Mouse (Mus musculus): ENCODE data around the gene Nkapl. TPM values are rescaled to one million over a fixed set of nuclear protein-coding genes. Genes with fewer than 3 reads are reported as not detected.
"Not testable (repeated sequence)": the region's sequence is repeated elsewhere in the genome, so short reads cannot be mapped to it uniquely, and the experiment has no call there.

Gene Nkapl
- polyA plus RNA-seq (2014; fragmentation: Nextera tagmentation; extraction: Ambion mirVana): 2.5 and 3.4 TPM in 2 replicates

- peaks cover 2% of the 10 kb centered on the region; the same call in 1 of the 2 replicates for H3K27me3 ChIP-seq (ENCODE audit: control insufficient read depth, insufficient read depth, low read length)
- 2% methylated on average over 53 of the region's 54 CpGs for WGBS
These were observed at the start of gene Nkapl for GRCm38 (mm10) chr13:21468061-21469019. Gene Nkapl, minus strand, starts transcription at chr13:21468509.

DNA sequence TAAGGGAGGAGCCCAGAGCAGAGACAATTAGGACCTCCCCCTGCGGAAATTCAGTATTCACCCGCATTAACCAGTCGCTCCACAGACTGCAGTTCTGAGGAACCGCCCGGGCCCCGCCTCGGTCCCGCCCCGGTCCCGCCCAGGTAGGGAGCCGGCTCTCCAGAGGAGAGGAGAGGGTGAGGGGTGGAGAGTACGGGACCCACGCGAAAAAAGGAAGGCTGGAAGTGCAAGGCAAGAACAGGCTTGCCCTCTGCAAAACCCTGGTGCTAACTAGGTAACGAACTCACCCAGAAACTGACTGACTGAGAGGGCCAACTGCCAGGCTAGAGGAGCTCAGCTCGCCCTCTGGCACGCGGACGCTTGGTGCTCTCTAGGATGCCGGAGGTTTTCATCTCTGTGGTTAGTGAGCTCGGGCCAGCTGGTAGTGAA is 37.9 kb upstream of the Nkapl start:
- ATAC-seq (ENCODE audit: low FRiP score): peak; percentile 98
- DNase-seq (ENCODE audit: low spot score): peak; percentile 85
- peak overlapping the region; percentile 35 for H3K4me2 ChIP-seq (replicated peaks; ENCODE audit: low read depth, low read length)
- peak overlapping the region; percentile 68 for H3K4me3 ChIP-seq (ENCODE audit: low read depth, low read length)
- H3K27me3 ChIP-seq (ENCODE audit: control insufficient read depth, insufficient read depth, low read length): no peaks in the 10 kb centered on the region
- no peaks in the 10 kb centered on the region for H3K4me1 ChIP-seq (replicated peaks; ENCODE audit: control insufficient read depth, insufficient read depth, low read length)
- H3K36me3 ChIP-seq (ENCODE audit: control insufficient read depth, insufficient read depth, low read length): no peaks in the 10 kb centered on the region
- no peaks in the 10 kb centered on the region for H3K9me3 ChIP-seq (ENCODE audit: control insufficient read depth, low read length)
- H3K9ac ChIP-seq (ENCODE audit: low read depth, low read length): peak overlapping the region; percentile 73
- H3K27ac ChIP-seq (ENCODE audit: low read depth, low read length): peak overlapping the region; percentile 60; the same call in 1 of the 2 replicates
- under 1% methylated on average over 20 of the region's 21 CpGs for WGBS

More at GRCm38 (mm10) chr13:21468061-21469019, at the start of gene Nkapl:
- ATAC-seq (ENCODE audit: low FRiP score) (peak; percentile 99), DNase-seq (ENCODE audit: low spot score) (peak; percentile 91)
- Histone ChIP-seq H3K9ac (ENCODE audit: low read depth, low read length) (peak within 1 kb of the TSS; percentile 59), H3K36me3 (ENCODE audit: control insufficient read depth, insufficient read depth, low read length) (no peaks in the 10 kb centered on the region), H3K4me3 (ENCODE audit: low read depth, low read length) (peak within 1 kb of the TSS; percentile 47), H3K4me2 (replicated peaks; ENCODE audit: low read depth, low read length) (peak within 1 kb of the TSS; percentile 68), H3K27ac (ENCODE audit: low read depth, low read length) (peak within 1 kb of the TSS; percentile 27; the same call in 1 of the 2 replicates), H3K4me1 (replicated peaks; ENCODE audit: control insufficient read depth, insufficient read depth, low read length) (no peaks in the 10 kb centered on the region), H3K9me3 (ENCODE audit: control insufficient read depth, low read length) (no peaks in the 10 kb centered on the region)

GRCm38 (mm10) chr13:21502296-21502695 is 34.0 kb upstream of the Nkapl start:
- Histone ChIP-seq H3K9me3 (ENCODE audit: control insufficient read depth, low read length) (no peaks in the 10 kb centered on the region), H3K9ac (ENCODE audit: low read depth, low read length) (no peak overlapping the region), H3K4me1 (replicated peaks; ENCODE audit: control insufficient read depth, insufficient read depth, low read length) (no peaks in the 10 kb centered on the region), H3K27me3 (ENCODE audit: control insufficient read depth, insufficient read depth, low read length) (no peaks in the 10 kb centered on the region), H3K4me3 (ENCODE audit: low read depth, low read length) (no peak overlapping the region), H3K27ac (ENCODE audit: low read depth, low read length) (no peak overlapping the region), H3K36me3 (ENCODE audit: control insufficient read depth, insufficient read depth, low read length) (no peaks in the 10 kb centered on the region), H3K4me2 (replicated peaks; ENCODE audit: low read depth, low read length) (no peak overlapping the region)
- ATAC-seq (ENCODE audit: low FRiP score) (no peak), DNase-seq (ENCODE audit: low spot score) (no peak)
- 82% methylated on average over 5 of the region's 5 CpGs for WGBS

- 90% methylated on average over 14 of the region's 17 CpGs for WGBS
- DNase-seq (ENCODE audit: low spot score); H3K36me3 ChIP-seq (ENCODE audit: control insufficient read depth, insufficient read depth, low read length); ATAC-seq (ENCODE audit: low FRiP score); H3K9ac ChIP-seq (ENCODE audit: low read depth, low read length); H3K9me3 ChIP-seq (ENCODE audit: control insufficient read depth, low read length); H3K27ac ChIP-seq (ENCODE audit: low read depth, low read length); H3K4me1 ChIP-seq (replicated peaks; ENCODE audit: control insufficient read depth, insufficient read depth, low read length); H3K27me3 ChIP-seq (ENCODE audit: control insufficient read depth, insufficient read depth, low read length); H3K4me2 ChIP-seq (replicated peaks; ENCODE audit: low read depth, low read length); H3K4me3 ChIP-seq (ENCODE audit: low read depth, low read length): not testable (repeated sequence)
These were observed 32.9 kb upstream of the Nkapl start, which contains the start of gene Gm11273 for GRCm38 (mm10) chr13:21501182-21501581. Gene Gm11273, minus strand, starts transcription at chr13:21501418.

- Histone ChIP-seq H3K4me2 (replicated peaks; ENCODE audit: low read depth, low read length) (no peak within 1 kb of the TSS), H3K36me3 (ENCODE audit: control insufficient read depth, insufficient read depth, low read length) (no peaks in the 10 kb centered on the region), H3K27ac (ENCODE audit: low read depth, low read length) (no peak within 1 kb of the TSS), H3K9me3 (ENCODE audit: control insufficient read depth, low read length) (no peaks in the 10 kb centered on the region), H3K4me3 (ENCODE audit: low read depth, low read length) (no peak within 1 kb of the TSS), H3K27me3 (ENCODE audit: control insufficient read depth, insufficient read depth, low read length) (no peaks in the 10 kb centered on the region), H3K9ac (ENCODE audit: low read depth, low read length) (no peak within 1 kb of the TSS), H3K4me1 (replicated peaks; ENCODE audit: control insufficient read depth, insufficient read depth, low read length) (no peaks in the 10 kb centered on the region)
- DNase-seq (ENCODE audit: low spot score) (no peak), ATAC-seq (ENCODE audit: low FRiP score) (no peak)
- 92% methylated on average over 21 of the region's 21 CpGs for WGBS
These were observed 26.8 kb upstream of the Nkapl start, which contains the start of gene AK157302 for GRCm38 (mm10) chr13:21495080-21495479. Gene AK157302, plus strand, starts transcription at chr13:21495223.

DNA sequence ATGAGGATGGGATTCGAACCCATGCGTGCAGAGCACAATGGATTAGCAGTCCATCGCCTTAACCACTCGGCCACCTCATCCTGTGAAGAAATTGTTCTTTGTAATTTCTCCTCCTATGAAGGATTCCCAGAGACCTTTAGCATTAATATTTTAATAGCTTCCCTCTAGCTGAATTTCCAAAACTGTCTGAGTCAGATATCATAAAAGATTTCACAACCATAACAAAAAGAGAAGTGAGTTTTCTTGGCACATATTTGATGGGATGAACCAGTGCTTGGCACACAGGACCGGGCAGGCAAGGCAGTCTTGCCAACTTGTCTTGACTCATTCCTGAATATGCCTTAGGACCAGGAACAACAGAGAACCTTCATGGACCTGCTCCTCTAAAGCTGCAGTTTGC is 24.5 kb upstream of the Nkapl start:
- no peaks in the 10 kb centered on the region for H3K9me3 ChIP-seq (ENCODE audit: control insufficient read depth, low read length)
- H3K4me2 ChIP-seq (replicated peaks; ENCODE audit: low read depth, low read length): no peak overlapping the region
- no peak overlapping the region for H3K4me3 ChIP-seq (ENCODE audit: low read depth, low read length)
- H3K27me3 ChIP-seq (ENCODE audit: control insufficient read depth, insufficient read depth, low read length): no peaks in the 10 kb centered on the region
- H3K27ac ChIP-seq (ENCODE audit: low read depth, low read length): no peak overlapping the region
- no peak for DNase-seq (ENCODE audit: low spot score)
- no peak for ATAC-seq (ENCODE audit: low FRiP score)
- 94% methylated on average over 5 of the region's 5 CpGs for WGBS
- H3K4me1 ChIP-seq (replicated peaks; ENCODE audit: control insufficient read depth, insufficient read depth, low read length): no peaks in the 10 kb centered on the region
- no peak overlapping the region for H3K9ac ChIP-seq (ENCODE audit: low read depth, low read length)
- no peaks in the 10 kb centered on the region for H3K36me3 ChIP-seq (ENCODE audit: control insufficient read depth, insufficient read depth, low read length)

- no peaks in the 10 kb centered on the region for H3K4me1 ChIP-seq (replicated peaks; ENCODE audit: control insufficient read depth, insufficient read depth, low read length)
- ATAC-seq (ENCODE audit: low FRiP score) (no peak), DNase-seq (ENCODE audit: low spot score) (no peak)
- H3K27me3 ChIP-seq (ENCODE audit: control insufficient read depth, insufficient read depth, low read length): no peaks in the 10 kb centered on the region
- H3K4me3 ChIP-seq (ENCODE audit: low read depth, low read length): no peak overlapping the region
- H3K36me3 ChIP-seq (ENCODE audit: control insufficient read depth, insufficient read depth, low read length): no peaks in the 10 kb centered on the region
- no peak overlapping the region for H3K9ac ChIP-seq (ENCODE audit: low read depth, low read length)
- no peak overlapping the region for H3K27ac ChIP-seq (ENCODE audit: low read depth, low read length)
- no peak overlapping the region for H3K4me2 ChIP-seq (replicated peaks; ENCODE audit: low read depth, low read length)
- 90% methylated on average over 1 of the region's 1 CpGs for WGBS
- no peaks in the 10 kb centered on the region for H3K9me3 ChIP-seq (ENCODE audit: control insufficient read depth, low read length)
These were observed 18.6 kb upstream of the Nkapl start for GRCm38 (mm10) chr13:21486881-21487280.

- Histone ChIP-seq H3K9ac (ENCODE audit: low read depth, low read length) (peak within 1 kb of the TSS; percentile 66), H3K4me2 (replicated peaks; ENCODE audit: low read depth, low read length) (peak within 1 kb of the TSS; percentile 62), H3K4me3 (ENCODE audit: low read depth, low read length) (peak within 1 kb of the TSS; percentile 51)
- not testable (repeated sequence) for H3K4me1 ChIP-seq (replicated peaks; ENCODE audit: control insufficient read depth, insufficient read depth, low read length); H3K36me3 ChIP-seq (ENCODE audit: control insufficient read depth, insufficient read depth, low read length); H3K27ac ChIP-seq (ENCODE audit: low read depth, low read length); H3K9me3 ChIP-seq (ENCODE audit: control insufficient read depth, low read length); H3K27me3 ChIP-seq (ENCODE audit: control insufficient read depth, insufficient read depth, low read length)
- 3% methylated on average over 29 of the region's 31 CpGs for WGBS
- ATAC-seq (ENCODE audit: low FRiP score) (peak; percentile 89), DNase-seq (ENCODE audit: low spot score) (peak; percentile 86)
These were observed 10.7 kb upstream of the Nkapl start, which contains the start of the genes Zkscan4 and Gm10065 for GRCm38 (mm10) chr13:21478759-21479670. Gene Zkscan4, plus strand, starts transcription at chr13:21478907. Gene Gm10065, minus strand, starts transcription at chr13:21479441.
